Mouse (Mus musculus) cerebellum, postnatal 25 days (tissue): ENCODE measurements around the gene Helq.
A peak's percentile ranks its signal among the peaks of the same experiment; 100 is the strongest.

Experiments used
- DNase-seq, 2 experiments: peaks; one replicate each; pipeline ENCODE4 v3.0.0; 2021; ENCODE audit warnings: mixed read lengths in 2 of 2

The Helq gene

GRCm38 (mm10) chr5:100776900-100777299 lies 21.5 kb downstream of the Helq start:
- no peak for DNase-seq

- no peak for DNase-seq
Measured at GRCm38 (mm10) chr5:100775778-100776404, 22.5 kb downstream of the Helq start.

- DNase-seq = no peak
Measured at GRCm38 (mm10) chr5:100771575-100771974, 26.8 kb downstream of the Helq start.

GRCm38 (mm10) chr5:100766026-100766425 lies 32.4 kb downstream of the Helq start:
- DNase-seq = no peak

GRCm38 (mm10) chr5:100761736-100762135 lies 36.7 kb downstream of the Helq start:
- no peak for DNase-seq

- no peak for DNase-seq
Measured at GRCm38 (mm10) chr5:100760049-100760663, 38.2 kb downstream of the Helq start.

- DNase-seq = no peak
Measured at GRCm38 (mm10) chr5:100758121-100758520, 40.3 kb downstream of the Helq start.

GRCm38 (mm10) chr5:100753407-100753806 lies 45.0 kb downstream of the Helq start:
- DNase-seq = peak in 1 of 2 experiments; percentile 70

GRCm38 (mm10) chr5:100751655-100752054 lies 46.7 kb downstream of the Helq start:
- DNase-seq = no peak

- DNase-seq = no peak
Measured at GRCm38 (mm10) chr5:100750617-100751255, 47.7 kb downstream of the Helq start.

GRCm38 (mm10) chr5:100738802-100739201 lies 59.6 kb downstream of the Helq start:
- no peak for DNase-seq

GRCm38 (mm10) chr5:100736919-100737318 lies 61.5 kb downstream of the Helq start:
- no peak for DNase-seq

GRCm38 (mm10) chr5:100734535-100734934 lies 63.9 kb downstream of the Helq start:
- no peak for DNase-seq

GRCm38 (mm10) chr5:100728757-100729156 lies 69.6 kb downstream of the Helq start:
- DNase-seq = no peak

GRCm38 (mm10) chr5:100726001-100726400 lies 72.4 kb downstream of the Helq start:
- DNase-seq = no peak

GRCm38 (mm10) chr5:100719235-100720088 lies 78.9 kb downstream of the Helq start, which contains the start of gene Hpse:
Gene Hpse, minus strand, starts transcription at chr5:100719716.
- peak; percentile 19 to 44 for DNase-seq

GRCm38 (mm10) chr5:100716762-100717161 lies 81.6 kb downstream of the Helq start:
- no peak for DNase-seq
